Mouse (Mus musculus): ENCODE results near the gene Hpcal1. TPM values are rescaled to one million over a fixed set of nuclear protein-coding genes. Genes with fewer than 3 reads are reported as not detected.

The Hpcal1 gene
- polyA plus RNA-seq, 1 experiment from 2014 or later: 167 TPM

DNA sequence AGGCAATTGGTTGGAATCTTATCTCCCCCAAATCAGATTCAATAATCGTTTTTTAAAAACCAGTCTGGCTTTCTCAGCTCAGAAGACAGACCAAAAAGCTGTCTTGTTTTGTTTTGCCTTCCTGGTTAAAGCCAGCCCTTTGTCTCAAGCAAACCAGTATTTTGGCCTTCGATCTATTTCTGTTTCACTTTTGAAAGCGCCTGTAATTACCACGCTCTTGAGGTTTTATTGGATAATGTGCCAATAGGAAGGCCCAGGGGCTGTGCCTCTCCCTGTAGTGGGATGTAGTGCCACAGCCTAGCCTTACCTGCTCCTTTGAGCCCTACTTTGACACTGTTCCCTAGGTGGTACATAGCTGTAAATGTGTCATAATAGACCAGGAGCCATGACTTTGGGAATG is 2.3 kb downstream of the Hpcal1 start:
- Histone ChIP-seq H3K4me3 (ENCODE audit: low read length) (peak overlapping the region; percentile 10; the same call in 1 of the 2 replicates), H3K9me3 (ENCODE audit: control insufficient read depth, low read length) (no peaks in the 10 kb centered on the region), H3K4me2 (ENCODE audit: low read length) (peak overlapping the region; percentile 94), H3K9ac (ENCODE audit: low read depth, low read length) (no peak overlapping the region), H3K27ac (ENCODE audit: low read depth, low read length) (no peak overlapping the region), H3K4me1 (ENCODE audit: control insufficient read depth, insufficient read depth, low read depth, low read length) (peaks cover 18% of the 10 kb centered on the region), H3K27me3 (replicated peaks; ENCODE audit: control insufficient read depth, insufficient read depth, low read length) (no peaks in the 10 kb centered on the region), H3K36me3 (ENCODE audit: control insufficient read depth, insufficient read depth, low read length) (no peaks in the 10 kb centered on the region)
- no peak for ATAC-seq
- WGBS: 64% methylated on average over 4 of the region's 4 CpGs

DNA sequence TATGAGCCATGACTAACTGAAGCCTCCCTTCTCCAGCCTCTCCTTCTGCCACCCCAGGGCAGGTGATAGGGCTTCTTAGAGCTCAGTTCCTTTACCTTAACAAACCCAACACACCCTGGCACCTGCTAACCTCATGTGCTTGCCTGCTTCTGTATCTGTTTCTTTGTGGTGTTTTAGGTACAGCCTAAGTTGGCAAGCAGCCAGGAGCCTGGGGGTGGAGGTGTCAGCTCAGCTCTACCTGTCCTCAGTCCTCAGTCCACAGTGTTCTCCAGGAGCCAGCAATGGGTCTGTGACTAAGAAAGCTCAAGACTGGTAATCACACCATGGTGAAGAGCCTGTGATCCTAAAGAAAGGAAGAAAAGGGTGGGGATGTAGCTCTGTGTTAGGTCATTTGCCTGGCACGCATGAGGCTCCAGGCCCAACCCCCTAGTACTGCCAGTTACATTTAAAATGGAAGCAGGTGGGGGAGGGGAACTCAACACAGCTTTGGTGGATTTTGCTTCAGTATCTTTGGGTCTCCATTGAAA is 4.0 kb downstream of the Hpcal1 start:
- Histone ChIP-seq H3K27me3 (replicated peaks; ENCODE audit: control insufficient read depth, insufficient read depth, low read length) (no peaks in the 10 kb centered on the region), H3K4me2 (ENCODE audit: low read length) (no peak overlapping the region), H3K36me3 (ENCODE audit: control insufficient read depth, insufficient read depth, low read length) (no peaks in the 10 kb centered on the region), H3K27ac (ENCODE audit: low read depth, low read length) (no peak overlapping the region), H3K9me3 (ENCODE audit: control insufficient read depth, low read length) (no peaks in the 10 kb centered on the region), H3K9ac (ENCODE audit: low read depth, low read length) (no peak overlapping the region), H3K4me1 (ENCODE audit: control insufficient read depth, insufficient read depth, low read depth, low read length) (peaks cover 22% of the 10 kb centered on the region), H3K4me3 (ENCODE audit: low read length) (no peak overlapping the region)
- WGBS: 59% methylated on average over 1 of the region's 1 CpGs
- no peak for ATAC-seq

DNA sequence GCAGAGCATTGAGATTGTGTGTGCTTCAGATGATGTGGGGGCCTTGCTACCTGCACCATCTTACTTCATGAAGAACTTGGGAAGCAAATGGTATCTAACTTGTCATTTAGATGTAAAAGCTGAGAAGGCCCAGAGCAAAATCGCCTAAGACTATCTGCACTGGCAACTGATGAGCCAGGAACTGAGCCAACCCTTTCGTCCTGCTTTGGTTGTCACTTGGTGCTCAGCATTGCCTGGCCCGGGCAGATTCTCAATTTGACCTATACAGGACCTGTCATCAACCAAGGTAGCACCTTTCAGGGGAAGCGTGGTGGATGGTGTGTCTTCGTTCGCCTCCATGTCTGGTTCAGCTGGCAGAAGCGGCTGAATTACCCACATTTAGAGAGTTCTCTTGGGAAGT is 5.7 kb downstream of the Hpcal1 start:
- Histone ChIP-seq H3K4me2 (ENCODE audit: low read length) (no peak overlapping the region), H3K9ac (ENCODE audit: low read depth, low read length) (no peak overlapping the region), H3K27me3 (replicated peaks; ENCODE audit: control insufficient read depth, insufficient read depth, low read length) (no peaks in the 10 kb centered on the region), H3K27ac (ENCODE audit: low read depth, low read length) (no peak overlapping the region), H3K36me3 (ENCODE audit: control insufficient read depth, insufficient read depth, low read length) (no peaks in the 10 kb centered on the region), H3K4me3 (ENCODE audit: low read length) (no peak overlapping the region), H3K4me1 (ENCODE audit: control insufficient read depth, insufficient read depth, low read depth, low read length) (peaks cover 27% of the 10 kb centered on the region), H3K9me3 (ENCODE audit: control insufficient read depth, low read length) (no peaks in the 10 kb centered on the region)
- no peak for ATAC-seq
- WGBS: 94% methylated on average over 7 of the region's 7 CpGs

DNA sequence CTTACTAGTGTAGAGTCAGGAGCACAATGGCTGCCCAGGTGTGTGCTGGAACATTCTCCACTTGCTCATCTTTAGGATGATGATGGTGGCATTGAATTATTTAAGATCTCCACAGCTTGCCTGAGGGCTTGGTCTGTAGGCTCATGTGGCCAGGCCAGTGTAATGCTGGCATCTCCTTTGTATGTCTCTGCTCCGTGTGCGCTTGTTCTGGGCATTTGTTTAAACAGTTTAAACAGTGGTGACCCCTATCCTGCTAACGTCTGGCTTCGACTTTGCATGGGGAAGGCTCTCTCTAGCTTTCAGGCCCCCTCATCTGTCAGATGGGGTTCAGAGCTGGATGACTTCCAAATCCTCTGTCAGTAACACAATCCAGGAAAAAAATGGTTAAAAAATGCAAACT is 8.3 kb downstream of the Hpcal1 start:
- Histone ChIP-seq H3K27me3 (replicated peaks; ENCODE audit: control insufficient read depth, insufficient read depth, low read length) (no peaks in the 10 kb centered on the region), H3K36me3 (ENCODE audit: control insufficient read depth, insufficient read depth, low read length) (no peaks in the 10 kb centered on the region), H3K9me3 (ENCODE audit: control insufficient read depth, low read length) (no peaks in the 10 kb centered on the region), H3K4me2 (ENCODE audit: low read length) (no peak overlapping the region), H3K27ac (ENCODE audit: low read depth, low read length) (no peak overlapping the region), H3K4me1 (ENCODE audit: control insufficient read depth, insufficient read depth, low read depth, low read length) (peaks cover 13% of the 10 kb centered on the region), H3K4me3 (ENCODE audit: low read length) (no peak overlapping the region), H3K9ac (ENCODE audit: low read depth, low read length) (no peak overlapping the region)
- WGBS: 21% methylated on average over 4 of the region's 4 CpGs
- ATAC-seq: no peak

DNA sequence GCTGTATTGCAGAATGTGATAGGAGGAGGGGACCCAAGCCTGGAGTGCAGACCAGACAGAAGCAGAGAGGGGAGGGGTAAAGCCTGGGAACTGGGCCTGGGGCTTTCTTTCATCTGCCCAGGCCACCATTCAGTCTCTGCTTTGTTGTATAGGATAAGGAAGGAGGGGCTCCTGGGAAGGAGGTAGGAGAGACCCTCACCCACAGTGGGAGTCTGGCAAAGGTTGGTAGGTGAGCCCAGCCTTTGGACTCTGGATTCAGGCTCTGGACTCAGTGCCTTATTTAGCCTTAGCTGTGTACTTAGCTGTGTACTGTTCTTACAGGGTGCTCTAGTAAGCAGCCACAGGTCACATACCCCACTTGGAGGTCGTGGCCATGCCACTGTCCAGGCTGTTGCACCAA is 8.8 kb downstream of the Hpcal1 start:
- Histone ChIP-seq H3K27ac (ENCODE audit: low read depth, low read length) (no peak overlapping the region), H3K4me1 (ENCODE audit: control insufficient read depth, insufficient read depth, low read depth, low read length) (peaks cover 13% of the 10 kb centered on the region), H3K4me2 (ENCODE audit: low read length) (no peak overlapping the region), H3K36me3 (ENCODE audit: control insufficient read depth, insufficient read depth, low read length) (no peaks in the 10 kb centered on the region), H3K4me3 (ENCODE audit: low read length) (no peak overlapping the region), H3K27me3 (replicated peaks; ENCODE audit: control insufficient read depth, insufficient read depth, low read length) (no peaks in the 10 kb centered on the region), H3K9me3 (ENCODE audit: control insufficient read depth, low read length) (no peaks in the 10 kb centered on the region), H3K9ac (ENCODE audit: low read depth, low read length) (no peak overlapping the region)
- ATAC-seq: peak; percentile 53
- 64% methylated on average over 1 of the region's 1 CpGs for WGBS

DNA sequence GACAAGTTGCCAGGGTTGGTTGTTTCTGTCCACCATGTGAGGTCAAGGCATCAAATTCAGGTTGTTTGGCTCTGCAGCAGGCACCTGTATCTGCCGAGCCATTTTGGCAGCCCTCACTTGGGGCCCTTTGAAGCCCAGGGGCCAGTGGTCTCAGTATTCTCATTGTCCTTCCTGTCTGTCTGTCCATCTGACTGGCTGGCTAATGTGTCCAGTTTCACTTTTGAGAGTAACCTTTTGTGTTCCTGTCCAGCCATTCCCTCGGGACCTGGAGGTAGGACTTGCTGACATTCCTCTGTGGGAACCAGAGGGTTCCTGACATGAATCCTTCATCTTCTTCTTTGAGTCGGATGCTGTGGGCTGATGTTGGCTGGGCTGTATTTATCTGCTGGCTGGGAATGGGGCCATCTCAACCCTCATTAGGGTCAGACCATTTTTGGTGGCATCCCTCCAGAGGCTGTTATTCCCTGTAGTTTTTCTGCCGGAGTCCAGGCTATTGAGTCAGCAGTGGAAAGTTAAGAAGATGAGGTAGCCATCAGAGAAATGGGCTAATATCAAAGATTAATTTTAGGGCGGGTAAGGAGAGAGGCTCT is 10.6 kb downstream of the Hpcal1 start:
- ATAC-seq: no peak
- H3K27ac ChIP-seq (ENCODE audit: low read depth, low read length): no peak overlapping the region
- WGBS: 56% methylated on average over 5 of the region's 5 CpGs
- H3K36me3 ChIP-seq (ENCODE audit: control insufficient read depth, insufficient read depth, low read length): no peaks in the 10 kb centered on the region
- no peak overlapping the region for H3K9ac ChIP-seq (ENCODE audit: low read depth, low read length)
- peaks cover 13% of the 10 kb centered on the region for H3K4me1 ChIP-seq (ENCODE audit: control insufficient read depth, insufficient read depth, low read depth, low read length)
- no peaks in the 10 kb centered on the region for H3K27me3 ChIP-seq (replicated peaks; ENCODE audit: control insufficient read depth, insufficient read depth, low read length)
- no peaks in the 10 kb centered on the region for H3K9me3 ChIP-seq (ENCODE audit: control insufficient read depth, low read length)
- H3K4me2 ChIP-seq (ENCODE audit: low read length): no peak overlapping the region
- H3K4me3 ChIP-seq (ENCODE audit: low read length): no peak overlapping the region

DNA sequence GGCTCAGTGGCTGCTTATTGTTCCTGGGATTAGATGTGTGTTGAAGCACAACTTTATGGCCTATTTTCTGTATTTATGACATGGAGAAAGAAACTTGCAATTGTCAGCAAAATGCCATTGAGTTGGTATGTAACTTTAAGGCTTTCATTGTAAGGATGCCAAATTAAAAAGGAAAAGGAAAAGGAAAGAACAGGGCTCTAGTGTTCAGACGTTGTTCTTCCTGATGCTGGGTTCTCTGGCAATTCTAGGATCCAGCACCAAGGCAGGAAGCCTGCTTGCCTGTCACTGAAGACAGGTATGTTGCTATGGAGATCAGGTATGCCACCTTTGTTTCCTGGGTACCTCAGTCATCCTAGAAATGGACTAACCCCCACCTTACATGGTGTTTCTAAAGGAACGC is 11.1 kb downstream of the Hpcal1 start:
- peaks cover 13% of the 10 kb centered on the region for H3K4me1 ChIP-seq (ENCODE audit: control insufficient read depth, insufficient read depth, low read depth, low read length)
- no peak overlapping the region for H3K4me2 ChIP-seq (ENCODE audit: low read length)
- no peak overlapping the region for H3K4me3 ChIP-seq (ENCODE audit: low read length)
- H3K27me3 ChIP-seq (replicated peaks; ENCODE audit: control insufficient read depth, insufficient read depth, low read length): no peaks in the 10 kb centered on the region
- no peak overlapping the region for H3K9ac ChIP-seq (ENCODE audit: low read depth, low read length)
- 37% methylated on average over 2 of the region's 2 CpGs for WGBS
- no peak for ATAC-seq
- H3K27ac ChIP-seq (ENCODE audit: low read depth, low read length): no peak overlapping the region
- no peaks in the 10 kb centered on the region for H3K9me3 ChIP-seq (ENCODE audit: control insufficient read depth, low read length)
- no peaks in the 10 kb centered on the region for H3K36me3 ChIP-seq (ENCODE audit: control insufficient read depth, insufficient read depth, low read length)

DNA sequence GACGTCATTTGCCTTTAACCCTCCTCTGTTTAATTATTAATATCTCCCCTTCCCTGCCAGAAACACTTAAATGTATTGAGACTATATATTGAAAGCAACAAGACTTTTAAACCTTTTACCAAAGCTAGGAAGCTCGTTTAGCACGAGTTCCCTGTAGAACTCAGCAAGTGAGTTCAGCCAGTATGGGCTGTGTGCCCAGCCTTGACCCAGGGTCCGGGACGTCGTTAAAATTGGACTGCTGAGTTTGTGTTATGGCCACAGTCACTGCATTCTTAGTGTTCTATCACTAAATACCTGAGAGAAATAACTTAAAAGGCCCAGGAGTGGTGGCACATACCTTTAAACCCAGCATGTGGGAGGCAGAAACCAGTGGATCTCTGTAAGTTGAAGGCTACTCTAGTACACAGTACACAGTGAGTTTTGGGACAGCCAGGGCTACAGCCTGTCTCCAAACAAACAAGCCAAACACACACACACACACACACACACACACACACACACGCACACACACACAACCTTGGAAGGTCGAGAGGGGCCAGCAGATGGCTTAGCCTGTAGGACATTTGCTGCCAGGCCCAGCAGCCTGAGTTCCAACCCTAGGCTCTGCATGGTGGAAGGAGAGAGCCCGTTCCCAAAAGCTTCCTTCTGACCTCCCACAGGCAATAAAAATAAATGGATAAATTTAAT is 11.7 kb downstream of the Hpcal1 start:
- no peak for ATAC-seq

DNA sequence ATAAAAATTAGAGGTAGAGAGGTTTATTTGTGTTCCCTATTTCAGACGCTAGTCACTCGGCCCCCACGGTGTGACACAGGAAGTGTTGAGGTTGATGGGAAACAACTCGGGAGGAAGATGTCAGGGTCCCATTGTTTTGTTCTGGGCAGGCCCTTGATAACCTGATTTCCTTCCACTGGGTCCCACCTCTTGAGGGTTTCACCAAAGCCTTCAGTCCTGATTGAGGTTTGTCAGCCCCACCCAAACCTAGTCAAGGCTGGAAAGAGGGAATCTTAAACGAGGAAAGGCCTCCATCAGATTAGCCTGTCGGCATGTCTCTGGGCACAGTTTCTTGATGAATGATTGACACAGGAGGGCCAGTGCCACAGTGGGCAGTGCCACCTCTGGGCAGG is 12.3 kb downstream of the Hpcal1 start:
- no peaks in the 10 kb centered on the region for H3K36me3 ChIP-seq (ENCODE audit: control insufficient read depth, insufficient read depth, low read length)
- no peak overlapping the region for H3K9ac ChIP-seq (ENCODE audit: low read depth, low read length)
- H3K4me1 ChIP-seq (ENCODE audit: control insufficient read depth, insufficient read depth, low read depth, low read length): peaks cover 13% of the 10 kb centered on the region
- WGBS: 79% methylated on average over 6 of the region's 6 CpGs
- H3K27ac ChIP-seq (ENCODE audit: low read depth, low read length): no peak overlapping the region
- H3K9me3 ChIP-seq (ENCODE audit: control insufficient read depth, low read length): no peaks in the 10 kb centered on the region
- H3K4me2 ChIP-seq (ENCODE audit: low read length): no peak overlapping the region
- no peak overlapping the region for H3K4me3 ChIP-seq (ENCODE audit: low read length)
- no peak for ATAC-seq
- no peaks in the 10 kb centered on the region for H3K27me3 ChIP-seq (replicated peaks; ENCODE audit: control insufficient read depth, insufficient read depth, low read length)

More for the DNA sequence above, 11.7 kb downstream of the Hpcal1 start:
- H3K4me3 ChIP-seq (ENCODE audit: low read length): no peak overlapping the region
- no peak overlapping the region for H3K27ac ChIP-seq (ENCODE audit: low read depth, low read length)
- no peaks in the 10 kb centered on the region for H3K36me3 ChIP-seq (ENCODE audit: control insufficient read depth, insufficient read depth, low read length)
- no peaks in the 10 kb centered on the region for H3K9me3 ChIP-seq (ENCODE audit: control insufficient read depth, low read length)
- 53% methylated on average over 9 of the region's 9 CpGs for WGBS
- H3K9ac ChIP-seq (ENCODE audit: low read depth, low read length): no peak overlapping the region
- peaks cover 13% of the 10 kb centered on the region for H3K4me1 ChIP-seq (ENCODE audit: control insufficient read depth, insufficient read depth, low read depth, low read length)
- no peaks in the 10 kb centered on the region for H3K27me3 ChIP-seq (replicated peaks; ENCODE audit: control insufficient read depth, insufficient read depth, low read length)
- no peak overlapping the region for H3K4me2 ChIP-seq (ENCODE audit: low read length)

All from hindbrain, embryonic 16.5 days (tissue).